Mouse (Mus musculus) lung, embryonic 16.5 days (tissue): ENCODE measurements at regions not wholly inside any gene's neighbourhood (a gene's known extent, or its start where the extent isn't known, plus 50 kb on each side); places are given as distances from the start of the nearest gene placed in this dataset.
"Not testable (repeated sequence)": the region's sequence is repeated elsewhere in the genome, so short reads cannot be mapped to it uniquely, and the experiment has no call there.

ENCODE experiments used
- ATAC-seq: fragments of 200-750 bp; cut with Nextera tagmentation; 2 replicates; pipeline ENCODE4 v1.8.0; 2017; ENCODE audit warnings: low read depth, mild to moderate bottlenecking, moderate library complexity
- H3K27ac ChIP-seq: fragments of 300-500 bp; sonication (generic); 2 replicates; pipeline ENCODE4 v1.5.1; 2014; ENCODE audit warnings: mild to moderate bottlenecking, control low read depth, low read length
- H3K27me3 ChIP-seq: fragments of 300-500 bp; sonication (generic); 2 replicates; pipeline ENCODE4 v1.6.1; 2014; ENCODE audit warnings: low read depth, low read length, mixed read lengths; ENCODE audit not compliant: control insufficient read depth, insufficient read depth
- H3K36me3 ChIP-seq: fragments of 300-500 bp; sonication (generic); 2 replicates; pipeline ENCODE4 v1.6.1; 2014; ENCODE audit warnings: low read length; ENCODE audit not compliant: control insufficient read depth, insufficient read depth
- H3K4me1 ChIP-seq: fragments of 300-500 bp; sonication (generic); replicated peaks from 2 replicates; pipeline ENCODE4 v1.6.1; 2014; ENCODE audit warnings: low read length, mixed read lengths; ENCODE audit not compliant: control insufficient read depth, insufficient read depth
- H3K4me2 ChIP-seq: fragments of 300-500 bp; sonication (generic); 2 replicates; pipeline ENCODE4 v1.6.1; 2014; ENCODE audit warnings: low read depth, low read length, control low read depth
- H3K4me3 ChIP-seq: fragments of 300-500 bp; sonication (generic); 2 replicates; pipeline ENCODE4 v1.5.1; 2014; ENCODE audit warnings: mild to moderate bottlenecking, low read length, control low read depth
- H3K9ac ChIP-seq: fragments of 300-500 bp; sonication (generic); 2 replicates; pipeline ENCODE4 v1.6.1; 2014; ENCODE audit warnings: low read length, control low read depth
- H3K9me3 ChIP-seq: fragments of 300-500 bp; sonication (generic); 2 replicates; pipeline ENCODE4 v1.6.1; 2016; ENCODE audit warnings: low read length; ENCODE audit not compliant: control insufficient read depth
- WGBS: fragments of 180-500 bp; shearing (Covaris S2); extraction: QIAGEN DNeasy Blood & Tissue Kit; methylation state at CpG from one replicate; pipeline ENCODE4 v1.1.7; 2014; 5-methylcytosine and 5-hydroxymethylcytosine counted together

GRCm38 (mm10) chrX:18838668-18839067 is 377.5 kb upstream of the 4930578C19Rik start:
- H3K4me1 ChIP-seq = no peaks in the 10 kb centered on the region
- WGBS = 50% methylated on average over 3 of the region's 3 CpGs
- ATAC-seq = no peak

GRCm38 (mm10) chrX:18824971-18825370 is 363.8 kb upstream of the 4930578C19Rik start:
- H3K9me3 ChIP-seq, H3K9ac ChIP-seq, H3K27me3 ChIP-seq, H3K27ac ChIP-seq, H3K36me3 ChIP-seq, ATAC-seq, H3K4me2 ChIP-seq, H3K4me1 ChIP-seq, H3K4me3 ChIP-seq: not testable (repeated sequence)
- whole genome bisulfite sequencing = 77% methylated on average over 1 of the region's 1 CpGs

More at GRCm38 (mm10) chrX:18838668-18839067, 377.5 kb upstream of the 4930578C19Rik start:
- Histone ChIP-seq H3K9ac (no peak overlapping the region), H3K4me3 (no peak overlapping the region), H3K27ac (no peak overlapping the region), H3K36me3 (no peaks in the 10 kb centered on the region), H3K9me3 (no peaks in the 10 kb centered on the region), H3K4me2 (no peak overlapping the region), H3K27me3 (no peaks in the 10 kb centered on the region)

- Histone ChIP-seq H3K4me3 (no peak overlapping the region), H3K9ac (no peak overlapping the region), H3K36me3 (no peaks in the 10 kb centered on the region), H3K4me1 (no peaks in the 10 kb centered on the region), H3K4me2 (no peak overlapping the region), H3K27ac (no peak overlapping the region), H3K27me3 (no peaks in the 10 kb centered on the region), H3K9me3 (no peaks in the 10 kb centered on the region)
- 43% methylated on average over 2 of the region's 3 CpGs for WGBS
- no peak for ATAC-seq
Measured at GRCm38 (mm10) chrX:18814441-18814973, 353.3 kb upstream of the 4930578C19Rik start.
